Mouse (Mus musculus) retina, embryonic 14.5 days (tissue): Measurements from ENCODE around the gene Fbxo41.
"Not testable (repeated sequence)": the region's sequence is repeated elsewhere in the genome, so short reads cannot be mapped to it uniquely, and the experiment has no call there.

ENCODE experiments used
- DNase-seq: peaks from one replicate; pipeline ENCODE4 v3.0.0-alpha.2; 2015; ENCODE audit warnings: low spot score

Fbxo41 gene

DNA sequence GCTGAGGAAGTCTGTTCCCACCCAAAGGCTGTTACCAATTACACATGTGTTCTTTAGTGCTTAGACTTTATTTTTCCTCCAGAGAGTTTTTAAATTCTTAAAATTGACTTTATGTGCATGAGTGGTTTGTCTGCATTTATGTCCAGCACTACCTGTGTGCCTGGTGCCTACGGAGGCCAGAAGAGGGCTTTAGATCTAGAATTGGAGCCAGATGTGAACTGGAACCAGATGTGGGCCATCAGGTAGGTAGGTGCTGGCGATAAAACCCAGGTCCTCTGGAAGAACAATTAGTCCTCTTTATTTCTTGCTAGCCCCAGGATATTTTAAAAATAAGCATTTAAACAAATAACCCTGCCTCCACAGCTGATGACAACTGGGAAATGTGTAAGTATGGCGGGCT, 11.2 kb downstream of the Fbxo41 start:
- no peak for DNase-seq

DNA sequence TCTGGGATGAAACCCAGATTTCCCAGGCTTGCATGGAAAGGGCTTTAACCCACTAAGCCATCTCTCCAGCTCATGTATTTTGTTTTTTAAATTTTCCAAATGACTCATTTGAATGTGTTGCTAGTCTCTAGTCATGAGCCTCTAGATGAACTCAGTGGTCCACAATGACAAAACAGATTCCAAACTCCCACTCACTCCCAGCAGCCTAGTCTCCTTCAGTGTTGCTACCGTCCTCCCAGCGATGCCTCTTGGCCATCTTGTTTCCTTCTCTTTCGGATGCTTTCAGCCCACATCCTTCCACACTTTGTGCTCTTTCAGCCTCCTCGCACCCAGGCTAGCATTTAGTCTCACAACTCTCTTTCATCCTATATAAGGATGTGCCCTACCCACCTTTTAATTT, 12.5 kb downstream of the Fbxo41 start:
- no peak for DNase-seq

DNA sequence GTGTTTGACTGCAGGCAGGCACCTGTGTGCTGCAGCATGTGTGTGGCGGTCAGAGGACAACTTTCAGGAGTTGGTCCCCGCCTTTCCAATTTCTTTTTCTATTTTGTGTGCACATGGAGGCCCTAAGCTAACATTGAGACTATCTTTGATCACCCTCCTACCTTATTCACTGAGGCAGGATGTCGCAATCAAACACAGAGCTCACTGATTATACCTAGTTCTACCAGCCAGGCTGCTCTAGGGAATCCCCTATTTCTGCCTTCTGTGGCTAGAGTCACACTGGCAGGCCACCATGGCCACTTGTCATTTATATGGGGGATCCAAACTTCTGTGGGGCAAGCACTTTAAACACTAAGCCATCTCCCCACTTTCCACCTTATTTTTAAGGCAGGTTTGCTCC, 13.1 kb downstream of the Fbxo41 start:
- DNase-seq, result no peak

DNA sequence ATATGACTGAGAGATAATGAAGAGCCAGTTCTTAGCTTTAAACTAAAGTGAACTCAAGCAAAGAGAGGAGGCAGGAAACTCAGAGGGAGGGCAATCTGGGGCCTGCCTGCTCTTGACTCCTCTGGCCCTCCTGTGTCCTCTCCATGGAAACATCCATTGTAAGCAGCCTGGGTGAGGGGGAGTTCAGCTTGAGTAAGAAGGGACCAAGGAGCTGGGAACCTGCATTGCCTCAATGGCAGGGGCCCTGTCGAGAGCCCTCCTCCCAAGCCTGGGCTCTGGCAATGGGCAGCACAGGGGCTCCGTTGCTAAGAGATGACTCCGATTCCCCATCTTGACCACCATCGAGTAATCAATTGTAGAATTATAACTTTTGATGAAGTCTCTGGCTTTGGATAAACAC, 14.3 kb downstream of the Fbxo41 start:
- no peak for DNase-seq

DNA sequence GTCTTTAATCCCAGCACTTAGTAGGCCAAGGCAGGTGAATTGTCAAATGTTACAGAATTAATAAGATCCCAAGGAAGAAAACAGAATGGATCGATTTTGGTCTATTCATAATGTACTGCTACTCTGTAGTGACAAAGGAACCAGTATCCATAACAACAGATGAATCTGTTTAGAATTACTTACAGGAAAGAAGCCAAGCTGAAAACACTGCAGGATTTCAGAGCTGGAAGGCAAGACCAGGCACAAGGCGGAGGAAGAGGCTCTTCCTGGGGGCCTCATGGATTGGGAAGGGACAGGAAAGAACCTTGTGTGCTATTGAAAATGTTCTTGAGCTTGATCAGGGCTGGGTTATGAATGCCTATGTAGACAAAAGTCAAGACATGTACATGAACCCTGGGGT, 17.1 kb downstream of the Fbxo41 start:
- no peak for DNase-seq

DNA sequence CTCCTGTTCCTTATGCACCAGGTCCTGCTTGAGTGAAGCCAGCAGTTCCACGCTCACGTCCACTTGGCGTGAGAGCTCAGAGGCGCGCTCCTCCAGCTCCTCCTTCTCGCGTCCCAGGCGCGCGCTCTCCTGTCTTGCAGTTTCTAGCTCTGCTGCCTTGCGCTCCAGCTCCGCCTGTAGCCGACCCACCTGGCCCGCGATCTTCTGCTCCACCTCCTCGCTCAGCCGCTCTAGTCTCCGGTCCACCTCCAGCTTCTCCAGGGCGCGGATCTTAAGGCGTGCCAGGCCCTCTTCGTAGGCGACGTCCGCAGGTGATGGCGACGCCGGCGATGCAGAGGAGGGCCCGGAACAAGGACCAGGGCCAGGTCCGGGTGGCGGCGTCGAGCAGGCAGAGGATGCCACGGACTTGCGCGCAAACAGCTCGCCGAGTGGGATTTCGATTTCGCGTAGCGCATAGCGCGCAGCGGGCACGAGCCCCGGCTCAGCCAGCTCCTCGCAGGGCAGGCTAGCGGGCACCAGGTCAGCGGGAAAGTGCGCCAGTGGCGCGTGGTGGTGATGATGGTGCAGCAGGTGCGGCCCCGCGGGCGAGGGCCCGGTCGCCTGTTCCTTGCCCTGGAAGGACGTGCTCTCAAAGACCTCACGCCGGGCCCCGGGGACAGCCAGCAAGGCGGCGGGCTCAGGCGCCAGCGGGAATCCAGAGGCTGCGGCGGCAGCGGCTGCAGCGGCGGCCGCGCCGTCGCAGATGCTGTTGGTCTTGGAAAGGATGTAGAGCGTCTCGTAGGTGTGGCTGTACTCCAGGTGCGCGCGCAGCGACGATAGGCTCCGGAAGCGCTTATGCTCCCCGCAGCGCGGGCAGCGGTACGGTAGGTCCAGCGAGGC, 18.7 kb downstream of the Fbxo41 start:
- DNase-seq, result peak; percentile 24

DNA sequence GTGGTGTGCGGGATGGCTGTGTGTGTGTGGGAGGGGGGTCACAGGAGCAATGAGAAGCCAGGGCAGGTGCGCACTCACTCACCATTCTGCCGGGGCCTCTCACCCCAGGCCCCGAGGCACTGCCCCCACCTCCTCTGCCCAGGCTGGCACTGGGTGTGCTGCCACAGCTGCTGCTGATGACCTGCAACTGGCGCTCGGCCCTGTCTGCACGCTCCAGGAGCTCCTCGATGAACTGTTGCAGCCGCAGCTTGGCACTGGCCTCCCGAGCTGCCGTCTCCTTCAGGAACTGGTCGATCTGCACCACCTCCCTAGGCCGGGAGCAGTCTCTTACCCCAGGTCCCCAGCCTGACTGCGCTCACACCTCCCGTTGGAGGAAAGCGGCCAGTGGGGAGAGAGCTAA, 22.1 kb downstream of the Fbxo41 start:
- DNase-seq, result no peak

DNA sequence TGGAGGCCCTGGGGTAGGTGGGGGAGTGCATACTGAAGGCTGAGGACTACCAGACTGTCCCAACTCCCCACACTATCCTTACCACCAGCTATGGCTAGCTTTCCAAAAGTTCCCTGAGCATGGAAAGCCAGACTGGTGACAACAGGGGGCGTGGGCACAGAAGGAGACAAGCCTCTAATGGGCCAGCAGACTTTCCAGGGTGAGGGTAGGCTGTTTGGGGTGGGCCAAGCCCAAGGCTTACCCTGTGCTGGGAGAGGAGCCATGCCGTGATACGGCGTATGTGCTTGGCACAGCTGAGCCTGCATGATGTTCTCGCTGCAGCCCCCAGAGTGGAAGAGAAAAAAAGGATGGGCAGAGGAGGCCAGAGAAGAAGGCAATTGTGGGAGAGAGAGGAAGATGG, 22.8 kb downstream of the Fbxo41 start:
- DNase-seq, result no peak

DNA sequence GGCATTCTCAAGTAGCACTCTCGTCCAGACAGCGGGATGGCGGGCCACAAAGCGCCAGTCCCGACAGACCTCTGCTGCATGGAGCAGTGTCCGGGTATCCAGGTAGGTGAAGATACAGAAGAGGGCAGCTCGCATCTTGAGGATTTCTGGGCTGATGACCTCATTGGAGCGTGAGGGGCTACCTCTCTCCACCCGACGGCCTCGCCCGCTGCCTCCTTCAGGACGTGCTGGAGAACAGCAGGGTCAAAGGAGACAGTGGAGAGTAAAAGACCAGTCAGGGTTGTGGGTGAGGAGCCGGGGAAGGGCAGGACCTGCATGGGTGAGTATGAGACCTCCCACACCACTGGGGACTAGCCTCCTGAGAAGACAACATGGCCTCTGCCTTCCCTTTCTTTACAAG, 24.4 kb downstream of the Fbxo41 start:
- no peak for DNase-seq

DNA sequence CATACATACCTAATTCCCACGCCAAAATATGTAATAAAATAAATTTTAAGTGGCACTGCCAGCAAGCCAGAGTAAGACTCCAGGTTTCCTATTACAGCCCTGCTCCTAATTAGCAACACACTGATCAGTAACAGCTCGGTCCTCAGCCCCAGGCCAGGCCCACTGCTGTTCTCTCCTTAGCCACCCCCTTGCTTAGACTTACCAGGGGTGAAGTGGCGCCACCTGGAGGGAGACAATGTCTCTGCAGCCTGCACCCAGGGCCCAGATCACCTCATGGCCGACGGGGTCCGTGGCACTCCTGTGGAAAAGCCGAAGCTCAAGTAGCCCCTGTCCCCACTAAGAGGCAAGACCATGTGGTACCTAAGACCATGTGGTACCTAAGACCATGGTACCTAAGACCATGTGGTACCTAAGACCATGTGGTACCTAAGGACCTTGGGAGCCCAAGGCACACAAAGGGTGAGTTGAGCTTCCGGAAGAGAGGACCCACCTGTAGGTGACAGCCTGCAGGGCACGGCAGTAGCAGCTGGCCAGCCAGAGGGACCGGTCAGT, 25.4 kb downstream of the Fbxo41 start:
- peak; percentile 55 for DNase-seq

DNA sequence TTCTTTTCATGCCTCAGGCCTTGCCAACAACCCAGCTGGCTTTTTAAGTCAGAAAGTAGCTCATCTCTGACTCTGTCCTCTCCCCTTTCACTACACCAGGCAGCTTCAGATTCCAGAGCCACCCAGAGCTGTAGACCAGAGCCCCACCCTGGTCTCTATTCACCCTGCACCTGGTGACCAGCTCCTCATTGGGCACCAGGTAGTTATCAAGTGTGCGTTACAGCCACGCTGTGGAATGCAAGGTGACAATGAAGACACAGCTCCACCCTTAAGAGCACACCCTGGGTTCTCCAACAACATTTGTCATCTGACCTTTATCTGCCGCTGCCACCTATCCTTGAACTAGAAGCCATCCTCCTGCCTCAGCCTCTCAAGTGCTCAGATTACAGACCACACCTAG, 27.2 kb downstream of the Fbxo41 start:
- DNase-seq, result no peak

DNA sequence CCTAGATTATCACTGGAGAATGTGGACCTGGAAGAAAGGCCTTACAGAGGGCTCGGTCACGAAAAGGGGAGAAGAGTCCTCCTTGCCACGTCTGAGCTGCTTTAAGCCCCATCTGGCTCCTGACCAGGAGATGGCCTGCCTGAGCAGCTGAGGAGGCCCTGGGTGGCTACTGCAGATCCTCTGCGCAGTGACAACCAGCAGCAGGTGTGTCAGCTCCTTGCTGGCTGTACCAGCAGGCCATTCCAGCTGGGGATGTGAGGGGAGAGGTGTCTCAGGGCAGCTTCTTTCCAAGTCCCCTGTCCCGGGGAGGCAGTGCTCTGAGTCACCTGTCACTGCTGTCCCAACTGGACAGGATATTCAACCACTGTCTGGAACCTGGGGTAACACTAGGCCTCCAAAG, 30.3 kb downstream of the Fbxo41 start:
- no peak for DNase-seq

DNA sequence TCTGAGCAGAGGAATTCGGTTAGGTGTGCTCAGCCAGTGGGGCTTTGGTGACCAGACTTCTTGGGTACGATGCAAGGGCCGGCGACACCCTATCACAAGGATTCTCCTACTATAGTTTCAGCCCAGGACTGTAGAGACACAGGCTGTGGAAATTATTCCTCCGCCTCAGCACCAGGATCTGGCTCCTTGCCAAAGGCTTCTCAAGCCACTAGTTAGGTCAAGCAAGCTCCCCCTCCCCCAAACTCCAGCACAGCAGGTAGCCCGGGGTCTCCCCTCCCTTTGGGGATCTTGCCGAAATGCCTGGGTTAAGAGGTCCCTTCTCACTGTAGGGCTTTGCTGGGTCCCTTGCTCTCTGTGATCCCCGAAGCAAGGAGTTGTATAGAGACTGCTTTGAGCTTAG, 30.8 kb downstream of the Fbxo41 start:
- DNase-seq, result no peak

DNA sequence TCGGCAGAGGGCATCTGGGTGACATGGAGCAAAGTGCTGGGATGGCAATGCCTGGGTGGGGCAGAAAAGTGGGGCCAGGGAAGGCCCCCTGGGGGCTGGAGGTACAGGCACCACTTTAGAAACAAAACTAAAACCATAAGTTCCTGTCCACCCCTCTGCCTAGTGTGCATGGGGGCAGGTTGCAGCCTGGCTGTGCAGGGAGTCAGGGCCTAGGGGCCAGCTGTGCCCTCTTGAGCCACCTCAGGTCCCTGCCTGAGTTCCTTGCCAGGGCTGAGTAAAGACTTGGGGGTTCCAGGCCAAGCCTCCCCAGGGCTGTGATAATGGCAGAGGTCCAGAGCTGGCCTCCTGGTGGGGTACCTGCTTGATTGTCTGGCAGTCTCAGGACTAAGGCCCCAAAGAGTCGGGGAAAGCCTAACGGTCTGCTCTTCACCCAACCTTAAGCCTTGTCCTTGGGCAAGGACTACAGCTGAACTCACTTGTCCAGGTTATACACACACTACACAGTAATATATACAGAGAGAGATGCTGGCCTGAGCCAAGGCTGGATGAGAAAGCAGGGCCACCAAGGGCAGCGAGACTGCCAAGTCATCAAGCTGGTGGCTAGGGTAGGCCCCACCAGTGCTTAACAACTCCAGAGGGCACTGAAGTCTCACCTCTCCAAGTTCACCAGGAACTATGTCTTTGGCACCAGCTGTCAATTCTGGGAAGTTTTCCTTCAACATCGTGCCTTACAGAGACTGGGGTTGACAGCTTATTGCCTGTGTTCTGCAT, 32.9 kb downstream of the Fbxo41 start:
- DNase-seq, result no peak

DNA sequence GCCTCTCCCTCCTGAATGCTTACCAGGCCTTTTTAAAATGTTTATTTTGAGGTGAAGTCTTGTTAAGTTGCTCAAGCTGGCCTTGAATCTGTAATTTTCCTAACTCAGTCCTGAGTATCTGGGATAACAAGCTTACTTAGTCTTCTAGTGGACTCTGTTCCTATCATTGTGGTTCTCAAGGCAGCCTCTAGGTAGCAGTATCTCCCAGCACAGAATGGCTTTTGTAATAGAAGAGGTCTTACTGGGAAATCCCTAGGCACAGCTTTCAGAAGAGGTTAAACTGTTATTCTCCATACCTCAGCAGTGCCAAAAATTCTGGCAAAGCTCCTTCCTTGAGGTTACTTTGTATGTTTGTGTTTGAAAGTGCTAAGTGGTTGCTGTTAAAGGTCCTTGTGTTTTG, 37.4 kb downstream of the Fbxo41 start:
- DNase-seq, result peak; percentile 64

DNA sequence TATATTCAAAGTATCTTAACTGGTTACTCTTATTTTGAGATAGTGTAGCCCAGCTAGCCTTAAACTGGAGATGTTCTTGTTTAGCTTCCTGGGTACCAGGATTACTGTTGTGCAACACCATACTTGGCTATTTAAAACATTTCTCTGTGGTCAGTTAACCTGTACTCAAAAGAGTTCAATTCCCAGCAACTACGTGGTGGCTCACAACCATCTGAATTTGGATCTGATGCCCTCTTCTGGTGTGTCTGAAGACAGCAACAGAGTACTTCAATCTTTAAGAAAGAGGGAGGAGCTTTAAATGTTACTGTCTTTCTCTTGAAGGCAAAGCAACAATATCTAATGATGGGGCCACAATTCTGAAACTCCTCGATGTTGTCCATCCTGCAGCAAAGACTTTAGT, 43.2 kb downstream of the Fbxo41 start:
- DNase-seq, result no peak

DNA sequence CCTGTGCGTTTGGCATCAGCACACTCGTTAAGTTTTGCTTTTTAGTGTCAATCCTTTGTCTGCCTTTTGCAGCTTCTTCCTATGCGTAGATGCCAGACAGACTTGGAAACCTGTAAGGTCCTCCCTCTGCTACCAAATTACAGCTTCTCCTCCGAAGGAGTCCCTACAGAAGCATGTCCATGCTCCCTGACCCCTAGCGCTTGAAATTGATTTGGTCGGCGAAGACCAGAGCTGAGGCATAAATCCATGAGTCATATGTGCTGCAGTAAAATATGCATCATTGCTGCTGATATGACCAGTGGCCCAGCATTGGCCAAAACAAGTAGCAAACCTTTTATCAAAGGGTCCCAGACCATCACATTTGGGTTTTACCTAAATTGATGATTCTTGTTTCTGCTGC, 50.0 kb downstream of the Fbxo41 start:
- DNase-seq, result peak; percentile 21

DNA sequence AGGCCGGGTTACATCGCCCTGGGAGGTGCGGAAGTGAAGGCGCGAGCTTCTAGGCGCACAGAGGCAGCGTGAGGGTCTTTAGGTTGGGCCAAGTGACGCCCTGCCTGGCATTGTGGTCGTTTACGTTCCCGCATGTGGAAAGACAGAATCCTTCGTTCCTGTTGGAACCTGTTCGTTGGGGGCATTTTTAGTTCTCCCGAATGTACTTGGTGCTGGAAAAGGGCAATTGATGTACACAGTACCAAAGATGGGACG, 50.5 kb downstream of the Fbxo41 start:
- no peak for DNase-seq

DNA sequence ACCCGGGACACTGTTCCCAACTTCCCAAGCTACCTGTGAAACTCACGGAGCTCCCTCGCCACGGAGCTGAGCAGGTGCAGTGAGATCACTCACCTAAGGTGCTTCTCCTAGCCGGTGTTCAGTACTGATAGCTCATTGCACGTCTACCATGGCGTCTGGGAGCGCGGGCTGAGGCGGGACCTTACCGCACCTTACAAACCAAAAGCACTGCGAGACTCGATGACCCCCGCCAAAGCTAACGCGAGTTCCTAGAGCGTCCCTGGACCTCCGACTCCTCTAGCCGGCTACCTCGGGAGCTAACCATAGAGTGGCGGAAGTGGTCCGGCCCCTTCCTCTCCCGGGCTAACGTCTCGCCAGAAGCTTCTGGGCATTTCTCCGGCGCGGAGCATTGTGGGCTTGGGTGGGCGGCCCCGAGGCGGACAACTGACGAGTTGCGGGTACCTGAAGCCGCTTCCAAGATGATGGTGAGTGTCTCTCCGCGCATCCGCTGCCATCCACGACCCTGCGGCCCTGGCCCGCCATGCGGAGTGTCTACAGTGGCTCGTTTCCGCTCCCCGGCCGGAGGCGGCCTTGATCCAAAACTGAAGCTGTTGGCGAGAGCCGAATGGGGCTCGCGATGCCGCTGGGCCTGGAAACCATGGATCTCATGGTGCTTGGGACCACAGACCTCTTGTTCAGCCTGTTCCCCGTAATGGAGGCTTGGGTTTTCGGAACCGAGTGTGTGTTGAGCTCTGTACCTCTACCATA, 51.0 kb downstream of the Fbxo41 start, which contains the start of gene Pradc1:
Pradc1 (minus strand) TSS at position 307 of the 747 bp plus-strand sequence.
- DNase-seq, result peak; percentile 99

DNA sequence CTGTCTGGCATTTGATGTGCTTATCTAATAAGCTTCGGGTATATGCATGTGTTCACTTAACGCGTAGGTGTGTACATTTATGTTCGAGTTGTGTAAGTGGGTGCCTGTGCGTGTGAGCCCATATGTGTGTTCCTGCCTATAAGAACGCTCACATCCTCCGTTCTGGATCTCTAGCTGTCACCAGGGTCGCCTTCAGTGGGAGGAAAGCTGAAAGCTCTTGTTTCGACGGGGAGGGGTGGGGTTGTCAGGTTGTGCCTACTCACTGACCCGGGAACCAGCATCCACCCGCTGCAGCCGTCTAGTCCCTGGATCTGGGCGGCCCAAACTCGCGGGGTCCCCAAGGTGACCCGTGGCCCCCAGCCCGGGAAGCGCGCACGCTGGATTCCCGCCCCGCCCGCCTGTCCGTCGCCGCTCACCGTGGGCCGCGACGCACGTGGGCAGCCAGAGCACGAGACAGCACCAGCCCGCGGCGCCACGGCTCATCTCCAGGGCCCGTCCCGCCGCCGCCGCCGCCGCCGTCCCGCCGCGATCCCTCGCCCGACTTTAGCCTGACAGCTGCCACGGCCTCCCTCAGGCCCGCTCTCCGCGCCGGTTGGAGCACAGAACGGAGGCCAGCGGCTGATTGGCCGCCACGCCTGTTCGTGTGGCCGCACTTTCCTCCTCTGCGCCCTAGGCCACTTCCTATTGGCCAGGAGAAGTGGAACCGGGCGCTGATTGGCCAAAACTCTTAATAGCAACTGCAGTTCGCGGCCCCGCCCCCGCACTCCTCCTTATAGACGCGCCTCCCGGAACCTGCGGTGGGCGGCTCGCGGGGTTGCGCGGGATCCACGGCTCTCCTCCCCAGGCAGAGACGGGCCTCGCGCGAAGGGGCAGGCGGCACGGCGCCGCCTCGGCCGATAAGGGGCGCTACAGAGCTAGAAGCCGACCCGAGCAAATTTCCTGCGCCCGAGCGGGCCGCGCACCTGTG, 51.8 kb downstream of the Fbxo41 start, which contains the start of gene Cct7:
Cct7 (plus strand) TSS at position 818 of the 967 bp plus-strand sequence.
- peak; percentile 100 for DNase-seq

DNA sequence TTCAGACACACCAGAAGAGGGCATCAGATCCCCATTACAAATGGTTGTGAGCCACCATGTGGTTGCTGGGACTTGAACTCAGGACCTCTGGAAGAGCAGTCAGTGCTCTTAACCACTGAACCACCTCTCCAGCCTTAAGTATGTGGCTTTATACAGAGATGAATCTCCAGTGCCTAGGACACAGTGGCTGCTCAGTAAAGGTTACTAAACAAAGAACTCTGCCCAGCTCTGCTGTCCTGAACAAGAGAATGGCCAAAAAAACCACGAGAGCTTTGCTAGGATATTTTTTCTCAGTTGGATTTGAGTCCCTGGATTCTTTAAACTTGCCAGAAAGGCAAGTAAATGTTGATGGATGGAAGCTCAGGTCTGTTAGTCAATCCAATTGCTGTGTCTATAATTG, 52.7 kb downstream of the Fbxo41 start:
- DNase-seq, result not testable (repeated sequence)
